In the genomic region with DNA sequence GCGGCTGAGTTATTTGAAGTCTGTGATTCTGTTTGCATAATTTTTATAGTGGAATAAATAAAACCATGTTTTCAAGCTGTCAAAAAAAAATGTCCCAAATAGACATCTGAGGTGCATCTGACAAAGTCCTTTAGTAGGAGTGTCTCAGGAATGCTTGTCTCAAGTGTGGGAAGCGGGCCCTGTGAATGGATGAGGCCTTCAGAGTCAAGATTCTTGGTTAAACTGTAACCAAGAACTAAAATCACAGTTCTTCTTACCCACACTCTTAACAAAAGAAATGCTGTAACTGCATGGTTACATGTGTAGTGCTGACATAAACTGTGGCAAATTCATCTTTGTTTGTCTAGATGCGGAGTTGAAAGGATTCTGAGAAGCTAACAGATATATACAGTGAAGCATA, we compare ENCODE assay signal across 21 mouse cellular contexts.
"Had no signal": no experiment of that assay in that cellular context is flagged by ENCODE, and none has a peak within 500 bp of the region (broad histone marks: within the 10 kb centered on the region; RNA-seq: fewer than 3 reads in every experiment).

No protein-coding gene starts in this region.

- H3K9ac ChIP-seq: lung, embryonic 14.5 days; midbrain, embryonic 12.5 days; neural tube, embryonic 13.5 days; neural tube, embryonic 15.5 days; stomach, embryonic 15.5 days had no signal

- H3K4me3 ChIP-seq: midbrain, embryonic 10.5 days; midbrain, embryonic 12.5 days; myocyte; neural tube, embryonic 13.5 days; neural tube, embryonic 15.5 days; stomach, embryonic 15.5 days had no signal

- H3K9me3 ChIP-seq: midbrain, embryonic 10.5 days; midbrain, embryonic 12.5 days; neural tube, embryonic 13.5 days; neural tube, embryonic 15.5 days; stomach, embryonic 15.5 days had no signal

- H3K36me3 ChIP-seq: midbrain, embryonic 10.5 days; midbrain, embryonic 12.5 days; neural tube, embryonic 13.5 days; neural tube, embryonic 15.5 days; stomach, embryonic 15.5 days had no signal

- H3K4me1 ChIP-seq: midbrain, embryonic 10.5 days; neural tube, embryonic 13.5 days; neural tube, embryonic 15.5 days; stomach, embryonic 15.5 days had no signal

- H3K27ac ChIP-seq: midbrain, embryonic 10.5 days; midbrain, embryonic 12.5 days; neural tube, embryonic 13.5 days; neural tube, embryonic 15.5 days; stomach, embryonic 15.5 days; stomach, postnatal 0 days had no signal

- ATAC-seq: midbrain, embryonic 16.5 days had no signal

- DNase-seq: lung, adult 18-20 months; lung, embryonic 14.5 days; lung, postnatal 10 days; lung, postnatal 4 days; midbrain, embryonic 14.5 days; retina, postnatal 1 day; right cerebral cortex, adult 18-20 months; right cerebral cortex, postnatal 25 days; right cerebral cortex, postnatal 4 days; spleen, adult 18-20 months; thymus, adult 18-20 months; thymus, postnatal 14 days; thymus, postnatal 36 days had no signal

- H3K27me3 ChIP-seq: midbrain, embryonic 12.5 days; neural tube, embryonic 13.5 days; neural tube, embryonic 15.5 days; stomach, embryonic 15.5 days had no signal

- H3K4me2 ChIP-seq: lung, embryonic 14.5 days; midbrain, embryonic 12.5 days; neural tube, embryonic 13.5 days; neural tube, embryonic 15.5 days; stomach, embryonic 15.5 days had no signal
